Mouse (Mus musculus) CD4-positive helper T cell, adult 2 months (primary cell): Measurements from ENCODE around the gene 1810010H24Rik.
"Not testable (repeated sequence)": the region's sequence is repeated elsewhere in the genome, so short reads cannot be mapped to it uniquely, and the experiment has no call there.

Experiments used
- DNase-seq: peaks from one replicate; pipeline ENCODE4 v3.0.0-alpha.2; 2012; ENCODE audit warnings: low read depth, missing footprints, low spot score

1810010H24Rik gene

DNA sequence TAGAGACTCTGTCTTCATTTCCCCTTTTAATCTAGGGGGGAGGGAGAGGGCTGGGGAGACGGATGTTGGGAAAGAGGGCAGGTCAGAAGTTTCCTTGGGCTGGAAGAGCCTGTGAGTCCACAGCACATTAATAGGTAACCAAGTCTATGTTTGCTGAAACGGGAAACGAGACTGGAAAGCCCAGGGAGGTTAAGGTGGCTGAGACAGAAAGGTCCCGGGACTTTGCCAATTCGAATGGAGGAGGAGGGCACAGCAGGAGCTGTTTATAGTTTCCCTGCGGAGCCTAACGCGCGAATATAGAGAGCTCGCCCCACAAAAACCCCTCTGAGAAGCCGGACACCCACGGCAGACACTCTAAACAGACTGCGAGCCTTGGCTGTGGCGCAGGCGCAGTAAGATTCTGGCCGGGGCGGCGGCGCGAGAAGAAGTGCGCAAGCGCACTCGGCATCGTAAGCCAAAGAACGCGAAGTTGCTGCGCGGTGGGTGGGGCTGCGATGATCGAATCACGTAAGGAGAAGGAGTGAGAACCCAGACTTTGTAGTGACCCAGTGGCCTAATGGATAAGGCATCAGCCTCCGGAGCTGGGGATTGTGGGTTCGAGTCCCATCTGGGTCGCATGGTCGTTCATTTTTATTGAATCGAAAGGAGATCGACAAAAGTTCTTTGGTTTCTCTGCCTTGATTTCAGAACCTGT lies 13.0 kb upstream of the 1810010H24Rik start:
- peak; percentile 97 for DNase-seq

DNA sequence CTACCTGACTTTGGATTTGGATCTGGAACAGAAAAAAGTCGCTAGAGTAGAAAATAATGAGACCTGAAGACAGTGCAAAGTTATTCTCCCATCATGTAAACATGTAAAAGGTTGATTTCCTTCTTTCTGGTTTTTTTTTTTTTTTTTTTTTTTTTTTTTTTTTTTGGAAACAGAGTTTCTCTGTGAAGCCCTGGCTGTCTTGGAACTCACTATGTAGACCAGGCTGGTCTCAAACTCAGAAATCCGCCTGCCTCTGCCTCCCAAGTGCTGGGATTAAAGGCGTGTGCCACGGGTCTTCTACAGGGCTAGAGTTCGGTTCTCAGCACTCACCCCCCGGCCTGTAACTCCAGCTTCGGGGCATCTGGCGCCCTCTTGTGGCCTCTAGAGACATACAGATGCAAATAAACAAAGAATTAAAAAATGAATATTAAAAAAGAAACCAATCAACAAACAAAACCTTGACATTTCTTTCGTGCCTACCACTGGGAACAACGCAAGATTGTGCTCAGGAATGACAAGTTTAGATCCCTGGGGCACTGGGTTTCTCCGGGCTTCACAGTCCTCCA lies 11.4 kb upstream of the 1810010H24Rik start:
- peak; percentile 45 for DNase-seq

DNA sequence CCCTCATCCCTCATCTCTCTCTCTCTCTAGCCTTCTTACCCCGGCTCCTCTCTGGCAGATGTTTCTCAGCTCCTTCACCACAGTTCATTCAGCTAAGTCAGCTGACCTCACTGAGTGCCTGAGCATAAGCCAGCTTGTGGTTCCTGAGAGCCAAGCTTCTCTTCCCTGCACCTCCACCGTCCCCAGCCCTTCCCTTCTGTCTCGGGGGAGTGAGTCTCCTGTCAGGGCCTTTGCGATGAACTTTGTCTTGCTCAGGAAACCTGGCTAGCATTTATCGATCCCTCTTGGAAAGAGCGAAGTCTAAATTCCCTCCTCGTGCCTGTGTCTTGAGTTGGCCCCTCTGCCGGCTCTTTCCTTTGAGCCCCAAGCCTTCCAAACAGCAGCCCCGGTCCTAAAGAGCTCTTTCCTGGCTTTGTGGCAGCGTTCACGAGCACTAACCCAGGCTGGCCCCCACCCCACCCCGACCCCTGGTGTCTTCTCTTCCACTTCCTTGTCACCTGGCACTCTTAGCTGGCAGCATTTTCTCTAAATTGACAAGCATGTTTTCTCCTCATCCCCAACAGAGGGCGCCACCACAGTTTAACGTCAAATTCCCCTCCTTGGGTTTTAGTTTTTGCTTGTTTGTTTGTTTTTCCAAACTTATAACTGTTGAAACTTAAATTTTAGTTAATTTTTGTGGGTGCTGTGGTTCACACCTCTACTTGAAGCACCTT lies 10.7 kb upstream of the 1810010H24Rik start:
- peak; percentile 65 for DNase-seq

DNA sequence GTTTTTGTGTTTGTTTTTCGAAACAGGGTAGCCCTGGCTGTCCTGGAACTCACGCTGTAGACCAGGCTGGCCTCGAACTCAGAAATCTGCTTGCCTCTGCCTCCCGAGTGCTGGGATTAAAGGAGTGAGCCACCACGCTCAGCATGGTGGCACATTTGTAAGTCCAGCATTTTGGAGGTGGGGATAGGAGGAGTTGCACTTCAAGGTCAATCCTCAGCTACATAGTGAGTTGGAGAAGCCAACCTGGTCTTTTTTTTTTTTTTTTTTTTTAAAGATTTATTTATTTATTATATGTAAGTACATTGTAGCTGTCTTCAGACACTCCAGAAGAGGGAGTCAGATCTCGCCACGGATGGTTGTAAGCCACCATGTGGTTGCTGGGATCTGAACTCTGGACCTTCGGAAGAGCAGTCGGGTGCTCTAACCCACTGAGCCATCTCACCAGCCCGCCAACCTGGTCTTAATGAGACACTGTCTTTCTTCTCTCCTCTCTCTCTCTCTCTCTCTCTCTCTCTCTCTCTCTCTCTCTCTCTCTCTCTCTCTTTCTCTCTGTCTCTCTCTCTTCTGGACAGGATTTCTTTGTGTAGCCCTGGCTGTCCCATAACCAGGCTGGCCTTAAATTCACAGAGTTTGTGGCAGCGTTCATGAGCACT lies 9.8 kb upstream of the 1810010H24Rik start:
- not testable (repeated sequence) for DNase-seq

DNA sequence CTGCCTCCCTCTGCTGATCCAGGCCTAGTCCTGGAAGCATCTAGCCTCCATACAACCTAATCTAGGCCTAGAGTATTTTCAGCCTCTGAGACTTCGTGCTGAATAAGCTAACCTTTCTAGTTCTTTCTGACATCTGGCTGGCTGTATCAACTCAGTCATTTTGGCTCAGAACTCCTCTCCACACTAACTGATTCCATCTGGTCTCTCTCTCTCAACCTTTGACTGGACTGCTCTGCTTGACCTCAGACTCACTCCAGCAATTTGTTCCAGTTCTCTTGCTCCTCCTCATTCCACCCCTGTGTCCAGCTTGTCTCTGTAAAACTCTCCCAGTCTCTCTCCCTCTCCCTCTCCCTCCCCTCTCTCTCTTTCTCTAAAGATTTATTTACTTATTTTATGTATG lies 8.6 kb upstream of the 1810010H24Rik start:
- no peak for DNase-seq

DNA sequence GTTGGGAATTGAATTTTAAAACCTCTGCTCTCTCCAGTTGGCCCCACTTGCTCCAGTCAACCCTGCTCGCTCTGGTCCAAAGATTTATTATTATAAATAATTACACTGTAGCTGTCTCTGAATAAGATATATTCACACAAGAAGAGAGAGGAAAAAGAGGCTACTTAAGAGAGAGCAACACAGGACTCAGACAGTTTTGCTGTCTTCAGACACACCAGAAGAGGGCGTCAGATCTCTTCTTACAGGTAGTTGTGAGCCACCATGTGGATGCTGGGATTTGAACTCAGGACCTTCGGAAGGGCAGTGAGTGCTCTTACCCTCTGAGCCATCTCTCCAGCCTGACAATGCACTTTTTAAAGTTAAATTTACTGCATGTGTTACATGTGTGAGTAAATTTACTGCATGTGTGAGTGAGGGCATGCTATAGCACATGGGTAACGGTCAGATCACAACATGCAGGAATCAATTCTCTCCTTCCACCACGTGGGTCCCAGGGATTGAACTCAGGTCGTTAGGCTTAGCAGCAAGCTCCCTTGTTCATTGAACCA lies 8.1 kb upstream of the 1810010H24Rik start:
- no peak for DNase-seq

DNA sequence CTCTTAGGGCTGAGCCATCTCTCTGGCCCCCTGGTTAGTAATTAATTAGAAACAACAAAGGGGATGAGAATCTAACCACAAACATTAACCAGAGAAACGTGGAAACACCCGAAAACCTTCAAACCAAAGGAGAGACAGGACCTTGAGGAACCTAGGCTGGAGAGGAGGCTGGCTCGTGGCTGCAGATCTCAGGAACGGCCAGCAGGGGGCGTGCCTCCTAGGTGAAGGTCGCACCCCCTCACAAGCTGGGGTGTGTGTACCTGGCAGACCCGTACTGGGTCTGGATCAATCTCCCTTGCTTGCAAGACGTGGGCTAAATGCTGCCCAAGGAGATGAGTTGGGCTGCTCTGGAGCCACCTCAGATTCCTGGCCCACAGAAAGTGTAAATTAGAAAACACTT lies 6.9 kb upstream of the 1810010H24Rik start:
- peak; percentile 42 for DNase-seq

DNA sequence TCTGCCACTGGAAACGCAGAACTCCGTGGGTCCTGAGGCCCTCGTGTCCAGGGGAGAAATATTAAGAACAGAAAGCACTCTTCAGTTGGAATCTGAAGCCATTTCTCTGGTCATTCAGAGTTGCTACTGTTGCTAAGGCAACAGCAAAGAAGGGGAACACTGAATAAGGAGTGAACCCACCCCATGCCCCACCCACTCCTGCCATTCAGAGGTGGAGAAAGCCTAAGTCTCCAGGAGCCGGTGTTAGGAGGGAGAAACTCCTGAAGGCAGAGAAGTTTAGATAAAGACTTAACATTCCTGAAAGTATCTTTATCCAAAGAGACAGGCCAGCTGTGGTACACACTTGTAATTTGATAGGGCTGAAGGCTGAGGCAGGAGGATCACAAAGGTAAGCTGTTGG lies 6.2 kb upstream of the 1810010H24Rik start:
- DNase-seq = no peak

DNA sequence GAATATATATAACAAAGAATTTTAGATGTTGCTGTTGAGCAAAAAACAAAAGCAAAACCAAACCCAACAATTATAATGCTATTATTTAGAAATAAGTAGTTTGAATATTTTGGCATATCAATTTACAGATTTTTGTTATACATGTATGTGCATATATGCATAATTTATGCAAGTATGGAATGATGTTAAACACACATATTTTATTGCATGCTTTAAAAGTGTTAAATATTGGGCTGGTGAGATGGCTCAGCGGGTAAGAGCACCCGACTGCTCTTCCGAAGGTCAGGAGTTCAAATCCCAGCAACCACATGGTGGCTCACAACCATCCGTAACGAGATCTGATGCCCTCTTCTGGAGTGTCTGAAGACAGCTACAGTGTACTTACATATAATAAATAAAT lies 5.8 kb upstream of the 1810010H24Rik start:
- DNase-seq = not testable (repeated sequence)

DNA sequence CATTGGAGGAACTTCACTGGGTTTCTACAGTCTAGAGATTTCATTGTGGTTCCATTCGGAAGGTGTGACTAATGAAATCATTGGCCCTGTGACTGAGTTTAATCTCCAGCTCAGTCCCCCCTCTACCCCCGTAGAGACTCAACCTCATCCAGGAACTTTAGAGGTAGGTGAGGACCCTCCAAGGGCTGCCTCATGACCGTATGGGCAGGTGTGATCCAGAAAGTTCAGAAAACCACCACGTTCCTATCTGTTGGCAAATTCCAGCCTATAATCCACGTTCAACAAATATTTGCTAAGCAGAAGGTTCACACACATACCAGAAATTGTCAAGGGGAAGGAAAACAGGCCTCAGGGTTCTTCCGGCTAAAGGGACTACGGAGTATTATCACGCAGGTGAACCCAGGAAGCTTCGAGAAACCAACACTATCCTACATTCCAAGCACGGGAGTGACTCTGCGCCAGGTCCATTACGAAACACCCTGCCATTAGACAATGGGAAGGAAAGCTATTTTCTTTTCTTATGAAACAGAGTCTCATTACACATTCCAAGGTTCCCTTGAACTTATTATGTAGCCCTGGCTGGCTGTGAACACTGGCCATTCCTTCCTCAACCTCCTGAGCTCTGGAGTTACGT lies 3.3 kb upstream of the 1810010H24Rik start:
- DNase-seq = no peak

DNA sequence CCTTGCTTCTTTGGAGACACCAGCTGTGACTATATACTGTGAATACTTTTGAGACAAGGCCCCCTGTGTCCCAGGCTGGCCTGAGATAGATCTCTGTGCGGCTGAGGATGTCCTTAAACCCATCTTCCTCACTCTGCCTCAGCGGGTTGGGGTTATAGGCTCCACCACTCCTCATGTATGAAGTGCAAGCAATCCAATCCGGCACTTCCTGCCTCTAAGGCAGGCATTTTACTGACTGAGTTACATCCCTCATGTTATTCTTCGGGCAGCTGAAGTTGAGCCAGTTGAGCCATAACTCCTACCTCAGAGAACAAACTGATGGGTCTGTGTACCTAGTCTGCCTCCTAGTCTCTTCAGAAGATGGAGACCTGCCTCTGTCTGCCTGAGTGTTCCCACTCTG lies 1.1 kb upstream of the 1810010H24Rik start:
- DNase-seq = no peak

DNA sequence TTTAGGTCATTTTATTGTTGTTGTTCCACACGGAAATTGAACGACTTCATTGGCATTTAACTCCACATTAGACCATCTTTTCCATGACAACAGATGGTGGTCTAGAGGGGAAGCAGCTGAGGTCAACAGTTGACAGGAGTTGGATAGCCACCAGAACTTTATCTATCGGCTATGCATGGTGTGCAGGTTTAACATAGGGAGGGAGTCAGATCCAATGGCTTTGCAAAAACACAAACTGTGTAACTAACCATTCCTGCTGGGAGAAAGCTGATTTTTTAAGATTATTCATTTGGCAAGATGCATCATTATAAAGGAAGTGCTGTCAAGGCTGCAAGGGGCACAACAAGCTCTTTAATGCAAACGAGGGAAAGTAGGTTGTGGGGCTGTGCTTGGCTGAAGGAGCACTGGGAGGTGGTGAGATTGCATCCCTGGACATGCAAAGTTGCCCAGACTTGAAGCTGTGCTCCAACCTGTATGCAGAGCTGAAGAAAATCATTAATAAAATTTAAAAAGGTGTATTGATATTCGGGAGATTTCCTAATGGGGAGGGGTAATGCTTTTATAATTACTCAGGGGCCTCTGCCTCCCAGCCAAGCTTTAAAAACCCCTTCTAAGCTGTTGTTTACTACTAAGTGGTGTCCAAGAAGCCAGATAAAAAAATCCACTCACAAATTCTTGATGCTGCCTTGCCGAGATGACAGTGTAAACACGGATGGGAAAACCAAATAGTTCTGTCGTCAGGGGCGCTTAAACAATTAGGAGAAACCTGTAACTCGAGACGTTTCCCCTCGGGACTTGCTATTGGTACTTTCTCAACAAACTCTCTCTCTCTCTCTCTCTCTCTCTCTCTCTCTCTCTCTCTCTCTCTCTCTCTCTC lies 1.3 kb downstream of the 1810010H24Rik start:
- no peak for DNase-seq

DNA sequence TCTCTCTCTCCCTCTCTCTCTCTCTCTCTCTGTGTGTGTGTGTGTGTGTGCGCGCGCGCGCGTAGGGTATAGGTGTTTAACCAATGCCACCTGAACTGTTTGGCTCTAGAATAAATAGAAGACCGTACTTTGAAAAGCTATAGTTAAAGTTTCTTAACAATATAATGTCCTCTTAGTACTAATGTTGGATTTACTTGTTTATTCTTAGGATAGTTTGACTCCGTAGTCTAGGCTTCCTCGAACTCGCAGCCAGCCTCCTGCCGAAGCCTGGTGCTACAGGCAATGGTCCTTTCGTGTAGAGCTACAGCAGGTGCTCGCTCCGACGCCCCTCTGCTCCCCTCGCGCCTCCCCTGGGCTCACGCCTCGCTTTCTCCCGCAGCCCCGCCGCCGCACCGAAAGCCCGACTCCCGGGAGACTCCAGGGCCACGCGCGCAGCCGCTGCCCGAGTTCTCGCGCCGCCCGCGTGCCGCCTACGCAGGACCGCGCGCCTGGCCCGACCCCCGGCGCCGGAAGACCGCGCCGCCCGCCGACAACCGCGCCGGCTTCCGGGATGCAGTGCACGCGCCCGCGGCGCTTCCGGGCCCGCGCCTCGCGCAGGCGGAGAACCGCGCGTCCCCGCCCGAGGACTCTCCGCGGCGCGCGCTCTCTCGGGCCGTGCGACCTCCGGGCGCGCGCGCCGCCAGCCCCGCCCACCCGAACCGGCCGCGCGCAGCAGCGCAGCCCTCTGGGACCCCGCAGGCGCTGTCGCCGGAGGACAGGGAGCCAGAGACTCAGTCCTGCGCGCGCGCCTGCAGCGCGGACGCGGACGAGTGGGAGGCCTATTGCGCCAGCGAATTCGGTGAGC lies 2.2 kb downstream of the 1810010H24Rik start:
- DNase-seq = peak; percentile 94

DNA sequence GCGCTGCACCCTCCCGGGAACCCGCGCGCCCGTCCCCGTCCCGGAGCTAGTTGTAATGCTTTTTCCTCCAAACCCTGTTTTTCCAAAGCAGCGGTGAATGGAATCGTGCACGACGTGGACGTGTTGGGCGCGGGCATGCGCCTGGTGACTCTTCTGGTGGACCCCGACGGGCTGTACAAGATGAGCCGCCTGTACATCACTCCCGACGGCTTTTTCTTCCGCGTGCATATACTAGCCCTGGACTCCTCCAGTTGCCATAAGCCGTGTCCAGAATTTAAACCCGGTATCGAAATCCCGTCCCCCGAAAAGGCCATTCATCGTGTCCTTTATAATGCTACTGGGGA lies 2.8 kb downstream of the 1810010H24Rik start:
- no peak for DNase-seq

DNA sequence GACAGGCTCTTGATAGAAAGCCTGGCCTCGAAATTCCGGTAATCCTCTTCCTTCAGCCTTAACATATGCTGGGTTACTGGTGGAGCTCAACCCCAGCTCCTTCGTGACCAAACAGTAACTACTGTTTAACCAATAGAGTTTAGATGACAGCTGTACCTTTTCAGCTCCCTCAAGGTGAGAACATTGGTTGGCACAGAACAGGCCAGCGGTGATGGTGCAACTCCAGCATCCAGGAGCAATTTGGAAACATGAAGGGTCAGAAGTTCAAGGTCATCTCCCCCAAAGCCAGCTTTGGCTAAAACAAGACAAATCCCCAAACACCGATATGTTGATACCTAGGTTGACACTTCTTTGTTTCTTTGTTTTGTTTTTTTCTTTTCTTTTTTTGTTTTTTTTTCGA lies 3.3 kb downstream of the 1810010H24Rik start:
- no peak for DNase-seq

DNA sequence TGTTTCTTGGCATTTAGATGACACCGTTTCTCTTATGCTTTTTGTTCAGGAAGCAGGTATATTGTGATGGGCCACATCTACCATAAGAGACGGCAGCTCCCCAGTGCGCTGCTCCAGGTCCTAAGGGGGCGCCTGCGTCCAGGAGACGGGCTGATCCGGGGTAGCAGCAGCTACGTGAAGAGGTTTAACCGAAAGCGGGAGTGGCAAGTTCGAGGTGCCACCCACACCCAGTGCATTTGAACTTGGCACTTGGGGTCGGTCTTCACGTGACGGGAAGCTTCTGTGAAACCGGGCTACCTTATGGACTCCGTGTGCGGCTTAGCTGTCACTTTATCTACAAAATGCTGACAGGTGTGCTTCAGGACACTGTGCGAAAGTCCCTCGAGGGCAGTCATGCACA lies 4.1 kb downstream of the 1810010H24Rik start:
- DNase-seq = peak; percentile 44

DNA sequence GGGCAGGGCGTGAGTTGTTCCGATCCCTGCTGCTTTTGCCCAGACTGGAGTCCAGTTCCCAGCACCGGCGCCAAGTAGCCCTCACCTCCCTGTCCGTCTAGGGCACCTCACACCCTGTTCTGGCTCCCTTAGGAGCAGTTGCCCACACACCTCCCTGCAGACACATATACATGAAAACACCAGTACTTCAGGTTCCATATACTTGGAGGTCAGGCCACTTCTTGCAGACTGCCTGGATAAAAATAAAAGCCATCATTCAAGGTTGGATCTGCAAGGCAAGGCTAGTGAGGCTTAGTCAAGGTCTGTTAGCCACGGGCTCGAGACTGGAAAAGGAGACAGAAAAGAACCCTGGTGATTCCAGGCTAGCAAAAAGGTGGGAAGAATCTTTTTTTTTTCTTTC lies 6.2 kb downstream of the 1810010H24Rik start:
- DNase-seq = no peak

DNA sequence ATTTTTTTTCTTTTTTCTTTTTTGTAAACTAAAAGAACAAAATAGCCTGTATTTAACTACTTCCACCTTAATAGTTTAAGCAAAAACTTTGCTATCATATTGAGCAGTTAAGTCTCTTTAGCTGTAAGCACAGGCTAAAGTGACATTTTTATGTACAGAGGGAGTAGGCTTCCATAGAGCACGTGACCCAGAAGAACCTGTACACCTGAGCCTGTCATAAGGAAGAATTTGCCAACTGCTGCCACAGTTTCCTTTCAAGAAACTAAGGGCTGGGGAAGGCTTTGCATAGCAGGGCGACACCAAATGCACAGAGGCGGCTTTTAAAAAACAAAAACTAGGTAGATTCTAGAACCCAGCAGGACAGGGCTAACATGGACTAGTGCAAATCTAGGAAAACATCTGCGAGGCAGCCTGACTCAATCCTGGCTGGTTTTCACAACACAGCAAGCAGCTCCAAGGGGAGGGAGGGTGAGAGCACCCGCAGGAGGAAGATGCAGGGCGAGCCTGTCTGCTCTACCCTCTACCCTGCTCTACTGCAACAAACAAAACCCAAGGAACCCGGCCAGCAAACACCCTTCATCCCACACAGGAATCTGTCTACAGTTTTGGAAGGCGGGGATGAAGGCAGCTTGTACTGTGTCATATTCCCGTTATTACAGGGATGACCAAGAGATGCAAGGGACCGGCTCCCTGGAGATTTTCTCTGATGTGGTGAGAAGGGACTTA lies 8.8 kb downstream of the 1810010H24Rik start:
- no peak for DNase-seq

DNA sequence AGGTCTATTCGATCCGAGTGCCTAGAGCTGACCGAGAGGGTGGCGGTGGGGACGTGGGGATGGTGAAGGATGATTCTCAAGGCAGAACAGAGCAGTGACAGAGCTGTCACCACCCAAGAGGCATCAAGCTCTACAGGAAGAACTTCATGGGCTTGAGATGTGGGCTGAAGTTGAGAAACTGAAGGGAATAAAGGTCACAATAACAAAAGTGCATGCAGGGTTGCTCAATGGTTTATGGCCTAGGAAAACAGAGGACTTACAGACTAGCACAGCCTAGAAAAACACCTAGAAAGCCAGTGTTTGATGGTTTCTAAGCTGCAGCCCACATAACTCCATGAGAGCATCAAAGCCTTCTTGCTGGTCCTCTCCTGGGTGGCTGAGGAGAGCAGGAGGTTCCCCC lies 13.9 kb downstream of the 1810010H24Rik start:
- DNase-seq = no peak
